16 mouse cellular contexts compared by ENCODE assay signal in the genomic region with DNA sequence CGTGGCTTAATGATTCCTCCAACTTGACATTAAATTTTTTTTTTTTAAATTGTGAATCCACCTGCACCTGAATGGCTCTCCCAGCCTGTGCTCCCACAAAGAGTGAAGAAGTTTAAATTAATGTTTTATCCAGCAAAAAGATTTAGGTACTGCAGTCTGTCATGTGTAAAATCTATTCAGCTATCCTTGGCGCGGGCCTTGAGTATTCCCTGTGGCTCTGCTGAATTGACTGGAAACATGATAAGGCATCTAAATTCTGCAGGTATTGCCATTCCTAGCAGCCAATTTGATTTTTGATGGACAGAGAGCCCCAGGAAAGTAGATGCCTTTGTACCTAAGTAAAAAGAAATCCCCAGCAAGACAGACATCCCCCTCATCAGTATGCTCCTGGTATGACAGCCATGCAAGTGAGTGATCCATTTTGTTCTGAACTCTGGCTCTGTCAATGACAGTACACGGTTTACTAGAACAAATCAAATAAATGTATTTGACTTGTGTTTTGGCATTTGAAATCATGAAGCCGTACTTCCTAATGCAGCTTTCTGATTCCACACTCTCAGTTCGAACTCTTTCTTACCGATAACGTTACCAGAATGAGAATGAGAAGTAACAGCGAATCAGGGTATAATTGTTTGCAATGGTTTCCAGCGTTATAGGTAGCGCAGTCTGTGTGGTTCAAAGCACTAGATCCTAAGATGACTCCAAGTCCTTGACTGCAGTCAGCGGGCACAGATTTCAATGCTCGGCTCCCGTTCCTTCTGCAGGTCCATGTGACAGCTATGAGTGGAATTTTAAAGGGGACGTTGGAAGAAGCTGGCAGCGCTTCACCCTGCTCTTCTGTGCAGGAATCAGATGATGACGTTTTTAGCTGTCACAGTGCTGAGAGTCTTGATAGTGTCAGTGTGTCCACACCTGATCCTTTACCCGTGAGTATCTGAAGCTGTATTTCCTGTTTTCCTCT. TPM values are rescaled to one million over a fixed set of nuclear protein-coding genes. Genes with fewer than 3 reads are reported as not detected.
DNase-seq lines count a peak whose midpoint lies in the region; ATAC-seq lines count a peak whose summit lies in the region.
"Had no signal": no experiment of that assay in that cellular context is flagged by ENCODE, and none has a peak within 500 bp of the region (broad histone marks: within the 10 kb centered on the region; RNA-seq: fewer than 3 reads in every experiment).

No protein-coding gene starts in this region.

- no peaks in the 10 kb centered on the region for H3K9me3 ChIP-seq in heart, embryonic 13.5 days
- no peaks in the 10 kb centered on the region for H3K9me3 ChIP-seq in midbrain, embryonic 11.5 days (ENCODE audit: control insufficient read depth, low read length)
- no peaks in the 10 kb centered on the region; the same call in 1 of the 2 replicates for H3K9me3 ChIP-seq in midbrain, embryonic 10.5 days (replicated peaks)
- no peaks in the 10 kb centered on the region for H3K9me3 ChIP-seq in neural tube, embryonic 14.5 days (ENCODE audit: control insufficient read depth, low read length)
- H3K9me3 ChIP-seq: embryonic facial prominence, embryonic 10.5 days; limb, embryonic 15.5 days had no signal

- peak overlapping the region; percentile 55 for H3K4me2 ChIP-seq in heart, embryonic 13.5 days
- H3K4me2 ChIP-seq in midbrain, embryonic 11.5 days = no peak overlapping the region
- H3K4me2 ChIP-seq in neural tube, embryonic 14.5 days (ENCODE audit: low read depth, low read length) = no peak overlapping the region
- H3K4me2 ChIP-seq: limb, embryonic 15.5 days had no signal

- no peak overlapping the region for H3K9ac ChIP-seq in heart, embryonic 13.5 days
- no peak overlapping the region for H3K9ac ChIP-seq in midbrain, embryonic 11.5 days (ENCODE audit: low read length)
- no peak overlapping the region for H3K9ac ChIP-seq in neural tube, embryonic 14.5 days (replicated peaks; ENCODE audit: low read depth, low read length)
- H3K9ac ChIP-seq: limb, embryonic 15.5 days had no signal

- no peak overlapping the region for H3K4me3 ChIP-seq in heart, embryonic 13.5 days
- H3K4me3 ChIP-seq in midbrain, embryonic 11.5 days (ENCODE audit: low read depth, low read length) = no peak overlapping the region
- no peak overlapping the region for H3K4me3 ChIP-seq in midbrain, embryonic 10.5 days
- H3K4me3 ChIP-seq in neural tube, embryonic 14.5 days (ENCODE audit: low read depth, low read length) = no peak overlapping the region
- H3K4me3 ChIP-seq: embryonic facial prominence, embryonic 10.5 days; heart, adult 2 months; limb, embryonic 15.5 days had no signal

- H3K27me3 ChIP-seq in heart, embryonic 13.5 days (replicated peaks) = no peaks in the 10 kb centered on the region
- H3K27me3 ChIP-seq in midbrain, embryonic 11.5 days (ENCODE audit: control insufficient read depth, insufficient read depth, low read length) = no peaks in the 10 kb centered on the region
- no peaks in the 10 kb centered on the region for H3K27me3 ChIP-seq in midbrain, embryonic 10.5 days (ENCODE audit: low read depth, poor library complexity, severe bottlenecking)
- H3K27me3 ChIP-seq in neural tube, embryonic 14.5 days (ENCODE audit: control insufficient read depth, insufficient read depth, low read length) = no peaks in the 10 kb centered on the region
- H3K27me3 ChIP-seq: CH12.LX; limb, embryonic 15.5 days; Patski had no signal

- no peaks in the 10 kb centered on the region; the same call in 1 of the 2 replicates for H3K4me1 ChIP-seq in heart, embryonic 13.5 days
- no peaks in the 10 kb centered on the region for H3K4me1 ChIP-seq in midbrain, embryonic 11.5 days (ENCODE audit: control insufficient read depth, insufficient read depth, low read length)
- H3K4me1 ChIP-seq in midbrain, embryonic 10.5 days = no peaks in the 10 kb centered on the region
- 0 out of 2 replicates have a peak, but pooled peaks cover 2% of the 10 kb centered on the region for H3K4me1 ChIP-seq in neural tube, embryonic 14.5 days (ENCODE audit: control insufficient read depth, insufficient read depth, low read length)
- H3K4me1 ChIP-seq: embryonic facial prominence, embryonic 10.5 days; limb, embryonic 15.5 days had no signal

- intact Hi-C loops in heart, postnatal 10 days (cut with DNase I) = no loop called here

- no peak for ATAC-seq in heart, embryonic 13.5 days (ENCODE audit: extremely low read depth, insufficient number of reproducible peaks, low FRiP score, low TSS enrichment)
- ATAC-seq in midbrain, embryonic 11.5 days (ENCODE audit: low FRiP score) = no peak
- ATAC-seq in neural tube, embryonic 14.5 days (ENCODE audit: low read depth) = peak; percentile 21; the same call in 1 of the 2 replicates
- no peak for ATAC-seq in megakaryocyte-erythroid progenitor cell, adult 5-6 weeks (replicated peaks; ENCODE audit: low FRiP score, low TSS enrichment, poor library complexity, severe bottlenecking)
- ATAC-seq: Patski had no signal

- WGBS in heart, embryonic 13.5 days = 61% methylated on average over 18 of the region's 18 CpGs
- WGBS in midbrain, embryonic 11.5 days = 89% methylated on average over 18 of the region's 18 CpGs
- WGBS in midbrain, embryonic 10.5 days = 88% methylated on average over 18 of the region's 18 CpGs
- 77% methylated on average over 18 of the region's 18 CpGs for WGBS in neural tube, embryonic 14.5 days

- DNase-seq in heart, adult 8-10 months (ENCODE audit: low spot score) = no peak
- peak; percentile 44 for DNase-seq in midbrain, embryonic 11.5 days (ENCODE audit: low spot score, missing footprints)
- no peak for DNase-seq in midbrain, embryonic 10.5 days (ENCODE audit: low spot score)
- peak; percentile 18 to 22 for DNase-seq in heart, postnatal 10 days
- DNase-seq in lung, postnatal 10 days = no peak
- DNase-seq: adrenal gland, adult 2 months; kidney, adult 8-10 months; lung, postnatal 14 days had no signal

- no peaks in the 10 kb centered on the region for H3K36me3 ChIP-seq in heart, embryonic 13.5 days
- H3K36me3 ChIP-seq in midbrain, embryonic 11.5 days (ENCODE audit: control insufficient read depth, insufficient read depth, low read length) = no peaks in the 10 kb centered on the region
- H3K36me3 ChIP-seq in midbrain, embryonic 10.5 days = peaks cover 7% of the 10 kb centered on the region; the same call in 1 of the 2 replicates
- H3K36me3 ChIP-seq in neural tube, embryonic 14.5 days (ENCODE audit: control insufficient read depth, insufficient read depth, low read length) = no peaks in the 10 kb centered on the region
- H3K36me3 ChIP-seq: embryonic facial prominence, embryonic 10.5 days; limb, embryonic 15.5 days had no signal

- no peak overlapping the region for H3K27ac ChIP-seq in heart, embryonic 13.5 days (replicated peaks)
- H3K27ac ChIP-seq in midbrain, embryonic 11.5 days (ENCODE audit: low read depth, low read length) = no peak overlapping the region
- H3K27ac ChIP-seq in midbrain, embryonic 10.5 days (replicated peaks) = no peak overlapping the region
- H3K27ac ChIP-seq in neural tube, embryonic 14.5 days (ENCODE audit: low read depth, low read length) = no peak overlapping the region
- H3K27ac ChIP-seq: embryonic facial prominence, embryonic 10.5 days; heart, adult 2 months; limb, embryonic 15.5 days had no signal

RNA-seq across cellular contexts. Expression of a gene that starts 14.5 kb away (rescaled TPM):
- polyA plus RNA-seq in heart, embryonic 13.5 days (2015; fragmentation: Nextera tagmentation; extraction: Ambion mirVana) = 0.37 and 0.53 TPM in 2 replicates
- under 1 TPM; 0.32 to 0.87 (median 0.63) TPM for total RNA-seq in heart, adult 8-10 months (2022)
- 15.0 and 19.3 TPM in 2 replicates for polyA plus RNA-seq in midbrain, embryonic 11.5 days (2014; fragmentation: Nextera tagmentation; extraction: Ambion mirVana)
- polyA plus RNA-seq in midbrain, embryonic 10.5 days (2016; fragmentation: Nextera tagmentation; extraction: Ambion mirVana) = 8.0 and 13.7 TPM in 2 replicates
- total RNA-seq in heart, postnatal 10 days (2021) = under 1 TPM; 0.24 to 0.42 TPM
- polyA plus RNA-seq in neural tube, embryonic 14.5 days (2014; fragmentation: Nextera tagmentation; extraction: Ambion mirVana) = 59.6 and 96.7 TPM in 2 replicates
- not detected in 2 replicates for total RNA-seq in megakaryocyte-erythroid progenitor cell, adult 5-6 weeks (2014; fragmentation: Nextera tagmentation)
- not detected in 2 replicates for total RNA-seq in megakaryocyte-erythroid progenitor cell, adult 5-6 weeks (2017)
- polyA plus RNA-seq: Patski had no signal

Comparison
In these comparisons a context has a peak if more than half of its experiments do, and no peak if none do; other contexts are left out.
1. DNase-seq: peak in midbrain, embryonic 11.5 days (single experiment) and heart, postnatal 10 days (2 of 2); none in heart, adult 8-10 months (single experiment), midbrain, embryonic 10.5 days (single experiment) and lung, postnatal 10 days (single experiment).